Mouse (Mus musculus) liver, adult 2 months (tissue): ENCODE results near the gene Plekhm3.

Experiments used
- CTCF ChIP-seq: fragments of 200-500 bp; IDR thresholded peaks from 2 replicates; pipeline ENCODE4 v1.5.1; 2011; ENCODE audit warnings: low read depth, low read length, control low read depth
- POLR2A ChIP-seq: fragments of 200-500 bp; IDR thresholded peaks from 2 replicates; pipeline ENCODE4 v1.6.1; 2011; ENCODE audit warnings: low read length, control low read depth; ENCODE audit not compliant: insufficient read depth; ENCODE audit errors: extremely low read depth

GRCm38 (mm10) chr1:64850345-64850744 is 106.3 kb downstream of the Plekhm3 start:
- TF ChIP-seq CTCF (no peak), POLR2A (no peak)
